Mouse (Mus musculus) cortical plate, adult 2 months (tissue): ENCODE measurements at regions not wholly inside any gene's neighbourhood (a gene's known extent, or its start where the extent isn't known, plus 50 kb on each side); places are given as distances from the start of the nearest gene placed in this dataset.

Experiments used
- H3K27ac ChIP-seq: fragments of 200-500 bp; 2 replicates; pipeline ENCODE4 v1.5.1; 2012; ENCODE audit warnings: low read length, control low read depth, inconsistent platforms; ENCODE audit not compliant: insufficient read depth
- H3K4me1 ChIP-seq: fragments of 200-500 bp; 2 replicates; pipeline ENCODE4 v1.6.1; 2011; ENCODE audit warnings: low read length; ENCODE audit not compliant: control insufficient read depth, insufficient read depth
- H3K4me3 ChIP-seq: fragments of 200-500 bp; 2 replicates; pipeline ENCODE4 v1.5.1; 2011; ENCODE audit warnings: mild to moderate bottlenecking, low read length, control low read depth; ENCODE audit not compliant: insufficient read depth
- CTCF ChIP-seq: fragments of 200-500 bp; IDR thresholded peaks from 2 replicates; pipeline ENCODE4 v1.5.1; 2011; ENCODE audit warnings: mild to moderate bottlenecking, control low read depth, low read length; ENCODE audit not compliant: insufficient read depth; ENCODE audit errors: extremely low read depth
- POLR2A ChIP-seq: fragments of 200-500 bp; IDR thresholded peaks from 2 replicates; pipeline ENCODE4 v1.6.1; 2011; ENCODE audit warnings: mild to moderate bottlenecking, low read length, control low read depth; ENCODE audit not compliant: insufficient read depth; ENCODE audit errors: extremely low read depth

DNA sequence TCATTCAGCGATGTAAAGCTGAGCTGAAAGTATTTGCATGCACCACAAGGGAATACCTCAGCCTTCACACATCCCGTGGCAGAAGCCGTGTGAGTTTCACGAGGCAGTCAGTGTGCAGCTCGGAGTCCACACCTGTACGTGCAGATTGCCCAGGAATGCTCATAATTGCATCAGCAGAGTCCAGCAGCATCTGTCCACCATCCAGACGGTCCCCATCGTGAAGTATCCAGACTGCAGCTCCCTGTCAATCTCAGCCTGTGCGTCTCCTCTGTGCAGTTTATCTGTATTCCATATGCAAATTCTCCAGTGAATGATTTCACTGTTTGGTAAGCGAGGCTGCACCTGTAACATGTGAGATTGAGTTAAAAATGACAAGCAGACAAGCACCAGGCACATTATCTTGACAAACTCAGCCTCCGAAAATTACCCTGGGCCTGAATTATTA lies 227.2 kb upstream of the Adamts16 start:
- TF ChIP-seq CTCF (no peak), POLR2A (no peak)
- H3K4me3 ChIP-seq = no peak overlapping the region
- no peak overlapping the region for H3K27ac ChIP-seq
- 0 out of 2 replicates have a peak, but pooled peaks cover 2% of the 10 kb centered on the region for H3K4me1 ChIP-seq

GRCm38 (mm10) chr13:71068011-71068410 lies 226.4 kb upstream of the Adamts16 start:
- TF ChIP-seq POLR2A (no peak), CTCF (no peak)
- Histone ChIP-seq H3K4me1 (0 out of 2 replicates have a peak, but pooled peaks cover 2% of the 10 kb centered on the region), H3K4me3 (no peak overlapping the region), H3K27ac (no peak overlapping the region)

DNA sequence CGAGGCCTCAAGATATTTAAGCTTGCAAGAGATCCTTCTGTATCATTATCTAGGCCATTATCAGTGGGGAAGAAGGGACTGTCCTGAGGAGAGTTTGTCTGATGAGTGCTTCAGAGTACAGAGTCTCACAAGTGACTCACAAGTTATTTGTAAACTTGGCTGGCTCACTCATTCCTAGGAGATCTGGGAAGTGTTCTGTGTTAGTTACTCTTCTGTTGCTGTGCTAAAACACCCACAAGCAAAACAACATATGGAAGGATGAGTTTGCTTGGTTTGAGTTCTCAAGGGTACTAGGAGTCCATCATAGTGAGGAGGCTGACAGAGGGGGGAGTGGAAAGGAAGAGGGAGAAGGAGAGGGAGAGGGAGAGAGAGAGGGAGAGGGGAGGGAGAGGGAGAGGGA lies 224.0 kb upstream of the Adamts16 start:
- 0 out of 2 replicates have a peak, but pooled peaks cover 2% of the 10 kb centered on the region for H3K4me1 ChIP-seq
- TF ChIP-seq CTCF (no peak), POLR2A (no peak)
- H3K4me3 ChIP-seq = no peak overlapping the region
- H3K27ac ChIP-seq = no peak overlapping the region

GRCm38 (mm10) chr13:71064590-71065307 lies 223.1 kb upstream of the Adamts16 start:
- TF ChIP-seq POLR2A (no peak), CTCF (no peak)
- no peak overlapping the region for H3K4me3 ChIP-seq
- H3K4me1 ChIP-seq = 0 out of 2 replicates have a peak, but pooled peaks cover 2% of the 10 kb centered on the region
- H3K27ac ChIP-seq = no peak overlapping the region

DNA sequence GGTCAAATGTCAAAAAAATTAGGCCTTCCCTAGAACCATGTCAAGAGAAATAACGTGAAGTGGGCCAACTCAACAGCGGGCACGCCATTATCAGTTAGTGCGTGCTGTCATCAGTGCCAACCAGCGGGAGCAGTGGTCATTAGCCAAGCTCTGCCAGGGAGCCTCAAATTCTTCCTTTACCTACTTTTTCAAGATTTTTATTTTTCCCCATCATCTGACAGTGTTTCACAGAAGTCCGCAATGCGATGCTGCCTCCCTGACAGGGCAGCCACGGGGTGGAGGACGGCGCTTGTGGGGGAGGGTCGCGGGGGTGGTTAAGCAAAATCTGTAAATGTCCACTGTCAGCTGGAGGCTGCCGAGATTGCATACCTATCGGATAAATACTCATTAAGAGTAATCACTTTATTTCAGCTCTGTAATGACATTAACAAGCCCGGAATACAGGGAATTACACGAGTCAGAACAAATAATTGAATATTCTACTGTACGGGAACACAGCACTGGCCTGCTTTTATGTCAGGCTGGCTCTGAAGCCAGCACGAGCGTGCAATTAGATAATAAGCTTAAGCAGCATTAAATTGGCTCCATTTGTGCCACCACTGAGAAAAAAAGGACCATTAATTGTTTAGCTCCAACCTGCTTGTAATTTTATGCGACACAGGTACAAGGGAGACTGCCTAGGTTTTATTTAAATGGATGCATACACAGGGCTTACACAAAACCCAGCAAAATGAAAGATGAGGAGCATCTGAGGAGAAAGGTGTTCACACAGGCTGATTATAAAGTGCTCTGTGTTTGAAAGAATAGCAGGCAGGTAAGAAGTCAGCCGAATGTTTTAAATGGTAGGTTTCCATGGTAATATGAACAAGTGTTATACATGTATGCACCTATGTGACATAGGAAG lies 212.0 kb upstream of the Adamts16 start:
- Histone ChIP-seq H3K4me3 (no peak overlapping the region), H3K27ac (no peak overlapping the region), H3K4me1 (no peaks in the 10 kb centered on the region)
- TF ChIP-seq POLR2A (no peak), CTCF (no peak)

GRCm38 (mm10) chr13:71050646-71051045 lies 209.0 kb upstream of the Adamts16 start:
- Histone ChIP-seq H3K27ac (no peak overlapping the region), H3K4me3 (no peak overlapping the region), H3K4me1 (no peaks in the 10 kb centered on the region)
- TF ChIP-seq POLR2A = no peak
- no peak for TF ChIP-seq CTCF

DNA sequence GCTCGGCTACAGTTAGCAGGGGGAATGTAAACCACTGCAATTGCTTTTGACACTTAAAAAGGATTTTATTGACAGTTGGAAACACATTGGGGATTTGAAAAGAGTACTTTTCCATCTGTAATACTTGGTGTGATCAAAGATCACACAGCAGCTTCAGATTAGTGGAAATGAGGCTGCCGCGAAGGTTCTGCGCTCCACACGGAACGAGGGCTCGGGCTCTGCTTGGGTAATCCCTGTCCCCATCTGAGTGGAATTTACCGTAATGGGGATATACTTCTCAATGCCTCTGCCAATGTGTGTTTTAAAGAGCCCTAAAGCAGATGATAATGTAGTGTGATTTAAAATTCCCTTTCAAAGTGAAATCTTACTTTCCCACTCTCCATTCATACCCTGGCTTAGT lies 194.4 kb upstream of the Adamts16 start:
- no peaks in the 10 kb centered on the region for H3K4me1 ChIP-seq
- TF ChIP-seq POLR2A (no peak), CTCF (no peak)
- no peak overlapping the region for H3K27ac ChIP-seq
- H3K4me3 ChIP-seq = no peak overlapping the region

DNA sequence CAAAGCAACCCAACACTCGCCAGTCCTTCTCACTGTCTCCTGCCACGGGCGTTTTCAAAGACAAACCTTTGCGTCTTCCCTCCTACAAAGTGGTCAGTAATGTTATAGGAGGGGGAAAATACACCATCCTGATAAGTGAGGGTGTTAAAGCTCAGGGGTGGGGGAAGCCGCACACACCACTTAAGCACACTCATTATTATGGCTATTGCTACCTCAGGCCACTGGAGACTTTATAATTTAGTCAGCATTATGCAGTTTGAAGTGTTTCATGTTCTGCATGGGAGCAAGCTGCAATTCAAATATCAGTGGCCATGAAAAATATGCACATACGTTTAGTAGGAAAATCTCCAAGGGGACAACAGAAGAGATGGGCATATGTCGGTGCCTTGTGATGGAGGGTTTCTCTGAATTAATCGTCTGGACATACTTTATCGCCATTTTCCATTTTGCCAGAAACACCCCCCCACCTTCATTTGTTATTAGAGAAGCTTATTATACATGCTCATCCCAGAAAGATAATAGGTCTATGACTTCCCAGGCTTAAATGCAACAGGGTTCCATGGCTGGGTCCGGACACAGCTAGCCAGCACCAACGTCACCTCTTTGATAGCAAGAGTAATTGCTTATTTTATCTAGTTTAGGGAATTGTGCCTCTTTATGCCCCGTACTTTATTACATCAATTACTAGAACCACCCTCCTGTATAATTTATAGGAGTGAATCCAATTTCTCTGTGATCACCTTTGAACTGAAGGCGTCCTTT lies 193.5 kb upstream of the Adamts16 start:
- TF ChIP-seq POLR2A = no peak
- TF ChIP-seq CTCF = no peak
- H3K4me3 ChIP-seq = no peak overlapping the region
- H3K4me1 ChIP-seq = no peaks in the 10 kb centered on the region
- no peak overlapping the region for H3K27ac ChIP-seq

- no peak overlapping the region for H3K27ac ChIP-seq
- no peaks in the 10 kb centered on the region for H3K4me1 ChIP-seq
- TF ChIP-seq POLR2A (no peak), CTCF (0 out of 2 replicates have a peak, but pooled peaks have one; percentile 3)
- no peak overlapping the region for H3K4me3 ChIP-seq
Observed at GRCm38 (mm10) chr13:71008216-71008615, 166.6 kb upstream of the Adamts16 start.
